11 mouse cellular contexts compared by ENCODE assay signal in the genomic region with DNA sequence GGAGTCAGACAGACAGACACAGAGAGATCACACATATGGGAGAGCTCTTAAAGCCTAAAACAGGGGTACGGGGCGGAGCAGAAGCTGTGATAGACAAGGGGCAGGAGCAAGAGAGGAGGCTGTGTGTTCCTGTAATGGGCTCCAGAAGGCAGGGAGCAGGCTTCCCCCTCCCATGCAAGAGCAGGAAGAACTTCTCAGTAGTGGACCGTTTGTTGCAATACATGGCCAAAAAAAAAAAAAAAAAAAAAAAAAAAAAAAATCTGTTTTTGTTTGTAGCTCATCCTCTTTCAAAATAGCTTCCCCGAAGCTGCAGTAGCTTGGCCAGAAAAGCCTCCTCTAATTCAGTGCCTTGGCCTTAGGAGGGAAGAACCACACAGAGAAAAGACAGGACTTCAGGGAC. TPM values are rescaled to one million over a fixed set of nuclear protein-coding genes. Genes with fewer than 3 reads are reported as not detected.
DNase-seq lines count a peak whose midpoint lies in the region; ATAC-seq lines count a peak whose summit lies in the region.
"Had no signal": no experiment of that assay in that cellular context is flagged by ENCODE, and none has a peak within 500 bp of the region (broad histone marks: within the 10 kb centered on the region; RNA-seq: fewer than 3 reads in every experiment).

No protein-coding gene starts in this region.

- no peak overlapping the region; the same call in 1 of the 2 replicates for H3K4me2 ChIP-seq in liver, embryonic 15.5 days
- no peak overlapping the region for H3K4me2 ChIP-seq in embryonic facial prominence, embryonic 12.5 days (replicated peaks)

- peaks cover 6% of the 10 kb centered on the region for H3K4me1 ChIP-seq in liver, embryonic 15.5 days (replicated peaks)
- peaks cover 46% of the 10 kb centered on the region for H3K4me1 ChIP-seq in embryonic facial prominence, embryonic 12.5 days

- peaks cover 24% of the 10 kb centered on the region for H3K27me3 ChIP-seq in liver, embryonic 15.5 days
- peaks cover 28% of the 10 kb centered on the region; the same call in 1 of the 2 replicates for H3K27me3 ChIP-seq in embryonic facial prominence, embryonic 12.5 days

- H3K36me3 ChIP-seq in liver, embryonic 15.5 days (replicated peaks): no peaks in the 10 kb centered on the region
- no peaks in the 10 kb centered on the region for H3K36me3 ChIP-seq in embryonic facial prominence, embryonic 12.5 days

- H3K27ac ChIP-seq in liver, embryonic 15.5 days (replicated peaks): no peak overlapping the region
- H3K27ac ChIP-seq in embryonic facial prominence, embryonic 12.5 days: peak overlapping the region; percentile 65; the same call in 1 of the 2 replicates

- H3K9me3 ChIP-seq in liver, embryonic 15.5 days (replicated peaks): no peaks in the 10 kb centered on the region
- H3K9me3 ChIP-seq in embryonic facial prominence, embryonic 12.5 days: no peaks in the 10 kb centered on the region

- DNase-seq in embryo, embryonic 10.5 days (ENCODE audit: low spot score): peak; percentile 23
- no peak for DNase-seq in embryo, embryonic 10 days (ENCODE audit: low spot score)
- no peak for DNase-seq in liver
- DNase-seq in right cerebral cortex, postnatal 36 days (ENCODE audit: low spot score in 2 of 2): no peak
- no peak for DNase-seq in gastrocnemius, postnatal 10 days
- DNase-seq: adrenal gland, postnatal 36 days; cerebellum, postnatal 36 days had no signal

- no peak for ATAC-seq in liver, embryonic 15.5 days (ENCODE audit: insufficient read depth)
- ATAC-seq in embryonic facial prominence, embryonic 12.5 days (ENCODE audit: insufficient number of reproducible peaks, insufficient read depth, low FRiP score, low TSS enrichment): no peak
- peak; percentile 33 for ATAC-seq in monocyte, adult 5-6 weeks (replicated peaks; ENCODE audit: insufficient number of reproducible peaks, low FRiP score, low TSS enrichment, poor library complexity, severe bottlenecking)
- ATAC-seq: forebrain, embryonic 14.5 days had no signal

- peak overlapping the region; percentile 50 for H3K4me3 ChIP-seq in liver, embryonic 15.5 days (replicated peaks)
- no peak overlapping the region for H3K4me3 ChIP-seq in embryonic facial prominence, embryonic 12.5 days

- WGBS in liver, embryonic 15.5 days (ENCODE audit: insufficient replicate concordance): 36% methylated on average over 4 of the region's 4 CpGs
- 38% methylated on average over 4 of the region's 4 CpGs for WGBS in embryonic facial prominence, embryonic 12.5 days

- H3K9ac ChIP-seq in liver, embryonic 15.5 days: no peak overlapping the region
- H3K9ac ChIP-seq in embryonic facial prominence, embryonic 12.5 days: no peak overlapping the region

RNA-seq across cellular contexts. Expression of gene Nfam1, which starts 2.2 kb away (rescaled TPM):
- polyA plus RNA-seq in liver, embryonic 15.5 days (2015; fragmentation: Nextera tagmentation; extraction: Ambion mirVana): 12.1 and 12.8 TPM in 2 replicates
- 2.3 and 3.0 TPM in 2 replicates for polyA plus RNA-seq in embryonic facial prominence, embryonic 12.5 days (2016; fragmentation: Nextera tagmentation; extraction: Ambion mirVana)
- 156 to 182 TPM (median 181 TPM) in 3 replicates for total RNA-seq in monocyte, adult 5-6 weeks (2017)
- total RNA-seq in gastrocnemius, postnatal 10 days (2021): 1 to 10 TPM; 1.4 to 3.0 TPM

RNA-seq across cellular contexts. Expression of gene Tcf20, which starts 43.2 kb away (rescaled TPM):
- polyA plus RNA-seq in liver, embryonic 15.5 days (2015; fragmentation: Nextera tagmentation; extraction: Ambion mirVana): 2.1 and 2.4 TPM in 2 replicates
- polyA plus RNA-seq in embryonic facial prominence, embryonic 12.5 days (2016; fragmentation: Nextera tagmentation; extraction: Ambion mirVana): 13.9 and 15.1 TPM in 2 replicates
- total RNA-seq in monocyte, adult 5-6 weeks (2017): 77.4 to 104 TPM (median 81.3 TPM) in 3 replicates
- 10 to 100 TPM; 33.4 to 40.6 TPM for total RNA-seq in gastrocnemius, postnatal 10 days (2021)

RNA-seq across cellular contexts. Expression of gene Serhl, which starts 58.4 kb away (rescaled TPM):
- polyA plus RNA-seq in liver, embryonic 15.5 days (2015; fragmentation: Nextera tagmentation; extraction: Ambion mirVana): 16.0 TPM in 2 replicates
- 56.2 and 57.8 TPM in 2 replicates for polyA plus RNA-seq in embryonic facial prominence, embryonic 12.5 days (2016; fragmentation: Nextera tagmentation; extraction: Ambion mirVana)
- 16.9 to 26.7 TPM (median 20.9 TPM) in 3 replicates for total RNA-seq in monocyte, adult 5-6 weeks (2017)
- total RNA-seq in gastrocnemius, postnatal 10 days (2021): 10 to 100 TPM; 34.8 to 35.4 TPM

Comparison
In these comparisons a context has a peak if more than half of its experiments do, and no peak if none do; other contexts are left out.
1. RNA of gene Nfam1, which starts 2.2 kb away (total RNA-seq): 156 to 182 TPM in monocyte, adult 5-6 weeks; 1.4 to 3.0 TPM in gastrocnemius, postnatal 10 days; every median in the first group is over 10 times any median in the second.